Mouse (Mus musculus): ENCODE results near the gene Bcr.

GRCm38 (mm10) chr10:75075665-75076064 is 15.3 kb downstream of the Bcr start:
- no peak for TF ChIP-seq CTCF (IDR thresholded peaks at IDR 0.05; ENCODE audit: low read depth, low read length)
- no peak for TF ChIP-seq TAL1 (conservative IDR thresholded peaks at IDR 0.05; ENCODE audit: low read depth, low read length)

Data from G1E (cell line).